Mouse (Mus musculus) intestine, embryonic 14.5 days (tissue): ENCODE results near the gene Cdx2. TPM values are rescaled to one million over a fixed set of nuclear protein-coding genes. Genes with fewer than 3 reads are reported as not detected.

ENCODE experiments used
- ATAC-seq: fragments of 200-750 bp; cut with Nextera tagmentation; replicated peaks from 2 replicates; pipeline ENCODE4 v1.8.0; 2017; ENCODE audit warnings: low read depth, moderate number of reproducible peaks, moderate TSS enrichment, moderate library complexity; ENCODE audit not compliant: low FRiP score, low TSS enrichment
- DNase-seq: peaks from one replicate; pipeline ENCODE4 v3.0.0-alpha.2; 2018; ENCODE audit warnings: low spot score
- H3K27ac ChIP-seq: fragments of 300-500 bp; sonication (generic); 2 replicates; pipeline ENCODE4 v1.5.1; 2014; ENCODE audit warnings: low read depth, mild to moderate bottlenecking, control low read depth
- H3K27me3 ChIP-seq: fragments of 300-500 bp; sonication (generic); replicated peaks from 2 replicates; pipeline ENCODE4 v1.6.1; 2014; ENCODE audit warnings: low read length, control low read depth; ENCODE audit not compliant: control insufficient read depth, insufficient read depth
- H3K36me3 ChIP-seq: fragments of 300-500 bp; sonication (generic); 2 replicates; pipeline ENCODE4 v1.6.1; 2014; ENCODE audit warnings: low read length, control low read depth; ENCODE audit not compliant: control insufficient read depth, insufficient read depth
- H3K4me1 ChIP-seq: fragments of 300-500 bp; sonication (generic); replicated peaks from 2 replicates; pipeline ENCODE4 v1.6.1; 2014; ENCODE audit warnings: low read length, control low read depth, mixed read lengths; ENCODE audit not compliant: control insufficient read depth, insufficient read depth
- H3K4me2 ChIP-seq: fragments of 300-500 bp; sonication (generic); 2 replicates; pipeline ENCODE4 v1.6.1; 2014; ENCODE audit warnings: low read length
- H3K4me3 ChIP-seq: fragments of 300-500 bp; sonication (generic); 2 replicates; pipeline ENCODE4 v1.5.1; 2014; ENCODE audit warnings: low read depth, low read length, control low read depth, mixed read lengths
- H3K9ac ChIP-seq: fragments of 300-500 bp; sonication (generic); 2 replicates; pipeline ENCODE4 v1.6.1; 2014; ENCODE audit warnings: mild to moderate bottlenecking, low read length
- H3K9me3 ChIP-seq: fragments of 300-500 bp; sonication (generic); 2 replicates; pipeline ENCODE4 v1.6.1; 2016; ENCODE audit warnings: low read length, control low read depth; ENCODE audit not compliant: control insufficient read depth
- WGBS: fragments of 180-500 bp; shearing (Covaris S2); extraction: QIAGEN DNeasy Blood & Tissue Kit; methylation state at CpG from one replicate; pipeline ENCODE4 v1.1.7; 2014; 5-methylcytosine and 5-hydroxymethylcytosine counted together
- polyA plus RNA-seq: library from polyadenylated mRNA; unstranded; fragments of >200 nt; fragmentation: Nextera tagmentation; extraction: Ambion mirVana; gene quantifications from 2 replicates; pipeline ENCODE4 v1.2.1, GENCODE M21; 2014

The Cdx2 gene
- polyA plus RNA-seq, 1 experiment from 2014 or later, result 30.2 TPM

DNA sequence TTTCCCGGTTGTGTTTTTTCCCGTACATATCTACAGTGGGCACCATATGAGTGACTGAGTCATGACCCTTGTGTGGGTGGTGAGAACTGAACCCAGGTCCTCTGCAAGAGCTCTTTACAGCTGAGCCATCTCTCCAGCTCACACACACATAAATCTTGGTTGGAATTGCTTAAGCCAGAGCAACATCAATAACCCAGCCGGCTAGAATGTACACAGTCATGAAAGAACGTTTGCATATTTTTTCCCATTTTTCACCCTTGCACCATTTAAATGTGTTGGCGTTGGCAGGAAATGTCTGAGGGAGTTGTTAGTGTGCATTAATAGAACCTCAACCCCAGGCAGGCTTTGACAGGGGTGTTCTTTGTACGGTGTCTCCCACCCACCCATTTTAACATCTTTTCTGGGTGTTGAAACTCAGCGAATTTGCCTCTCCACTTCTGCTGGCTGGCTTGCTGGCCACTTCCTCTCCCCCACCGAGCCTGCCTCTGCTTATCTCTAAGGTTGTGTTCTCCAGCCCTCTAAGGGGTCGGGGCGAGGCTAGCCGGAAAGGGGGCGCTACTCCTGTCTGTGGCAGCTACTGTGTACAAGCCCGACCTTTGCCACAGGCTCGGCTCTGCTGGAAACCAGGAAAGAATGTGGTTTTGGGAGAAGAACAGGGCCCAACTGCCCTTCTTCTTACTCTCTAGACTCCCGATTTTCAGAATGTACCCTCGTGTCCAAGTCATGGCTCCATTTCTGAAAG lies 15.1 kb downstream of the Cdx2 start:
- no peaks in the 10 kb centered on the region; the same call in 1 of the 2 replicates for H3K4me1 ChIP-seq
- H3K9ac ChIP-seq, result no peak overlapping the region
- no peaks in the 10 kb centered on the region for H3K9me3 ChIP-seq
- peaks cover 35% of the 10 kb centered on the region for H3K27me3 ChIP-seq
- peak overlapping the region; percentile 4; the same call in 1 of the 2 replicates for H3K4me2 ChIP-seq
- 27% methylated on average over 16 of the region's 16 CpGs for WGBS
- no peak overlapping the region for H3K4me3 ChIP-seq
- H3K27ac ChIP-seq, result peak overlapping the region; percentile 54
- H3K36me3 ChIP-seq, result no peaks in the 10 kb centered on the region
- ATAC-seq (0 out of 2 replicates have a peak, but pooled peaks have one; percentile 5), DNase-seq (no peak)

DNA sequence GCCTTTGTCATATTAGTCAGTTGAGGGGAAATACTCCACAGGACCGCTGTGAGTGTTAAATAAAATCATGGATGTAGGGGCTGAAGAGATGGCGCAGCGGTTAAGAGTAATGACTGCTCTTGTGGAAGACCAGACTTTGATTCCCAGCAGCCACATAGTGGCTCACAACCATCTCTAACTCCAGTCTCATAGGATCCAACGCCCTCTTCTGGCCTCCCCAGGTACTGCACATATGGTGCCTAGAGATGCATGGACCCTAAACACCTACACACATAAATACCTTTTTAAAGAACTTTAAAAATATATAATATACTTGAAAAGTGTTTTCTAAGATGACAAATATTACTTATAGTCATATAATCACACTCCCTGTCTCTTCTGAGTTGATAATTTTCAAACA lies 22.7 kb downstream of the Cdx2 start:
- 73% methylated on average over 4 of the region's 4 CpGs for WGBS
- no peak overlapping the region for H3K4me3 ChIP-seq
- ATAC-seq, result no peak

DNA sequence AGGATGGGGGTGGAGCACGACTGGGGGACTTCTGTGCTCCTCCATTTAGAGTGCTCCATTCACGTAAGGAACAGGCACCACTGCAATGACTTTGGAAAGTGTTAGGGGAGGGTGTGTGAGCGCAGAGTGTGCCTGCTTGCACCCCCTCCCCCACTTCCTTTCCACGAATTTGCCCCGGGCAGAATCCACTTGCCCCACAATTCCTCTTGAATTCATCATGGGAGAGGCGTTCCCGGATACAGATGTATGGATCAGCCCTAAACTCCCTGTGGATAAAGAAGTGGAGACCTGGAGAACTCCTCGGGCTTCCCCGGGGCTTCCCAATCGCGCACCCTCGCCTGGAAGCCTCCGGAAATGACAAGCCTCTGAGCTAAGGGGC lies 29.5 kb downstream of the Cdx2 start:
- no peak overlapping the region for H3K4me3 ChIP-seq
- H3K4me1 ChIP-seq, result no peaks in the 10 kb centered on the region
- WGBS, result 3% methylated on average over 13 of the region's 13 CpGs
- H3K27me3 ChIP-seq, result peaks cover 92% of the 10 kb centered on the region
- H3K27ac ChIP-seq, result no peak overlapping the region
- H3K4me2 ChIP-seq, result no peak overlapping the region
- no peaks in the 10 kb centered on the region for H3K36me3 ChIP-seq
- no peak for DNase-seq
- no peak overlapping the region for H3K9ac ChIP-seq
- H3K9me3 ChIP-seq, result no peaks in the 10 kb centered on the region; the same call in 1 of the 2 replicates
- no peak for ATAC-seq

More for the DNA sequence above, 22.7 kb downstream of the Cdx2 start:
- no peak overlapping the region for H3K27ac ChIP-seq
- DNase-seq, result no peak
- no peaks in the 10 kb centered on the region for H3K9me3 ChIP-seq
- no peaks in the 10 kb centered on the region for H3K4me1 ChIP-seq
- peaks cover 24% of the 10 kb centered on the region for H3K27me3 ChIP-seq
- no peak overlapping the region for H3K9ac ChIP-seq
- H3K36me3 ChIP-seq, result no peaks in the 10 kb centered on the region
- no peak overlapping the region for H3K4me2 ChIP-seq

DNA sequence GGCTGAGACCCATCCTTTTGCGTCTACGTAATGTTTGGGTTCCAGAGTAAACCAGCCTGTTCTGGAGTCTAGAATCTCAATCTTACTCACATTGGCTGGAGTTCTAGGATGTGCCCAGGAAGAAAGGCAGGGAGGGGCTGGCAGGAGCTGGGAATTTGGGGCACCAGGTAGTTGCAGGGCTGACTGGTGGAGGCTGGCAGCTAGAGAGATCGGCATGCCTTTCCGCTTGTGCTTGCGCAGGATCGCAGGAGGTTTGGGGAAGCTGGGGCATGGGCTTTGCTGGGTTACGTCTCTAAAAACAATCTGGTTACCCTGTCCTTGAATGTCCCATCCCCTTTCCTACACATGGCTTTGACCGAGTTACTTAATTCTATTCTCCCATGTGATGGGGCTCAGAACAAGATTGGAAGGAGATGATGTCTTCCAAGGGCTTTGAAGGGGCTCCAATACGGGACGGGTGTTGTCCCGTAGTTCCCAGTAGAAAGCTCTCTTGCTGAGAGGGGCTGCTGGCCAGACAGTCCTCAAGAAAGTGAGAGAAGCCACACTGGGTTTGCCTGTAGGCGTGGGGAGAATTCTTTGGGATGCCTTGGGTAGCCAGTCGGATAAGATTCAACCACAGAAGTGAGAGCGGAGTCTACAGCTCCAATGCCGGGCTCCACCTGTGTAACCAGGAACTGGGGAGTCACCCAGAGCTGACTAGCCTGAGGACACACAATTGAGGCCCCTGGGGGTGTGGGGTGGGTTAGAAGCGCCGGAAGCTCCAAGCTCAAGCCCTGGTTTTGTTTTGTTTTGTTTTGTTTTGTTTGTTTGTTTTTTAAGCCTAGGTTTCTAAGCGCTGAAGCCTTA lies 30.1 kb downstream of the Cdx2 start:
- H3K27me3 ChIP-seq, result peaks cover 98% of the 10 kb centered on the region
- H3K4me3 ChIP-seq, result no peak overlapping the region
- no peaks in the 10 kb centered on the region for H3K4me1 ChIP-seq
- DNase-seq, result no peak
- ATAC-seq, result no peak
- H3K9ac ChIP-seq, result no peak overlapping the region
- H3K36me3 ChIP-seq, result no peaks in the 10 kb centered on the region
- 3% methylated on average over 18 of the region's 18 CpGs for WGBS
- no peak overlapping the region for H3K4me2 ChIP-seq
- no peak overlapping the region for H3K27ac ChIP-seq
- no peaks in the 10 kb centered on the region; the same call in 1 of the 2 replicates for H3K9me3 ChIP-seq

DNA sequence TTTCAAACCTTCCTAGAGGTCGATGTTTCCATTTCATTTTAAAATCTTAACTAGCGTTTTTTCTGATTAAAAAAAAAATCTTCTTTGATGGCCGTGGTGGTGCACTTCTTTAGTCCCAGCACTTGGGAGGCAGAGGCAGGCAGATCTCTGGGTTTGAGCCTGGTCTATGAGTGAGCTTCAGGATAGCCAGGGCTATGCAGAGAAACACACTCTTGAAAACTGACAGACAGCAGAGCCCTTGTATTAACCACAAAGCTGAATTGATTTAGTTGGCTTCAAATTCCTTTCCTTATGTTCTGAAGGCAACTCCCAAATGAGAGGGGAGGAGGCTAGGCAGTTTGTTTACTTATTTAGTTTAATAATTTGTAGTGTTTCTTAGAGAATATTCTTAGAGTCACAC lies 31.3 kb downstream of the Cdx2 start:
- DNase-seq (no peak), ATAC-seq (no peak)
- H3K9ac ChIP-seq, result no peak overlapping the region
- H3K27ac ChIP-seq, result no peak overlapping the region
- peaks cover 100% of the 10 kb centered on the region for H3K27me3 ChIP-seq
- H3K4me3 ChIP-seq, result no peak overlapping the region
- H3K4me1 ChIP-seq, result no peaks in the 10 kb centered on the region
- 19% methylated on average over 3 of the region's 3 CpGs for WGBS
- H3K36me3 ChIP-seq, result no peaks in the 10 kb centered on the region
- no peak overlapping the region for H3K4me2 ChIP-seq
- H3K9me3 ChIP-seq, result no peaks in the 10 kb centered on the region; the same call in 1 of the 2 replicates

DNA sequence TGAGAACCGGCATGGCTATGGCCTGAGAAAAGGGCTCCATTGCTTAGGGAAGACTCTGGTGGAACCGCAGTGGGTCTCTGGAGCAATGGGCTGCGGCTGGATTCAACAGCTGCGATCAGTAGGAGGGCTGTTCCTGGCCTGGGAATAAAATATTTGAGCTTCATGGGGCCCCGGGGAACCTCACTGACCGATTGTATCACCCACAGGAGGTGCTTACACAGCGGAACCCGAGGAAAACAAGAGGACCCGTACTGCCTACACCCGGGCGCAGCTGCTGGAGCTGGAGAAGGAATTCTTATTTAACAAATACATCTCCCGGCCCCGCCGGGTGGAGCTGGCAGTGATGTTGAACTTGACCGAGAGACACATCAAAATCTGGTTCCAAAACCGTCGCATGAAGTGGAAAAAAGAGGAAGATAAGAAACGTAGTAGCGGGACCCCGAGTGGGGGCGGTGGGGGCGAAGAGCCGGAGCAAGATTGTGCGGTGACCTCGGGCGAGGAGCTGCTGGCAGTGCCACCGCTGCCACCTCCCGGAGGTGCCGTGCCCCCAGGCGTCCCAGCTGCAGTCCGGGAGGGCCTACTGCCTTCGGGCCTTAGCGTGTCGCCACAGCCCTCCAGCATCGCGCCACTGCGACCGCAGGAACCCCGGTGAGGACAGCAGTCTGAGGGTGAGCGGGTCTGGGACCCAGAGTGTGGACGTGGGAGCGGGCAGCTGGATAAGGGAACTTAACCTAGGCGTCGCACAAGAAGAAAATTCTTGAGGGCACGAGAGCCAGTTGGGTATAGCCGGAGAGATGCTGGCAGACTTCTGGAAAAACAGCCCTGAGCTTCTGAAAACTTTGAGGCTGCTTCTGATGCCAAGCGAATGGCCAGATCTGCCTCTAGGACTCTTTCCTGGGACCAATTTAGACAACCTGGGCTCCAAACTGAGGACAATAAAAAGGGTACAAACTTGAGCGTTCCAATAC lies 32.6 kb downstream of the Cdx2 start:
- Histone ChIP-seq H3K9ac (no peak overlapping the region), H3K4me3 (no peak overlapping the region)
- 4% methylated on average over 48 of the region's 48 CpGs for WGBS

DNA sequence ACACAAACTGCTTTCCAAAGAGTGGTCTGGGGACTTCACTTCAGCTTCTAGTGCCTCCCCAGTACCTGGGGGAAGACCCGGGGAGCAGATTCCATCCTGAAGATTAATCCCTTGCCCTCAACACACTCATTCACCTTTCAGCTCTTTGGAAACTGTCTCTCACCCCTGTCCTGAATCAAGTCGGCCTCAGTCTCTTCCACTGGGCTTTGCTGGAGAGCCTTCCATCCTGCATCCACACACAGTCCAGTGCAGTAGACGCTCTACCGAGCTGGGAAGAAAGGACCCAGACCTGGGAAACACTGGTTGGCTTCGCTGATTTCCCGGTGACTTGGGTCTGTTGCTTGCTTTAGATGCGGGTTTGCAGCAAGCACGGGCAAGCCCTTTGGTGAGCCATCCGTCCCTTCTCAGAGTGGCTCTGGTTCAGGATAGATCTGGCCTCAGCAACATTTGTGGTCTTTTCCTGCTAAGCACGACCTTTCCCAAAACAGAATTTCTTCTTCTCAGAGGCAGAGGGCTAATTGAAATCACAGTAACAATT lies 34.2 kb downstream of the Cdx2 start:
- no peak for ATAC-seq
- DNase-seq, result no peak
- WGBS, result 4% methylated on average over 10 of the region's 10 CpGs
- peaks cover 100% of the 10 kb centered on the region for H3K27me3 ChIP-seq
- no peak overlapping the region for H3K4me2 ChIP-seq
- H3K9ac ChIP-seq, result no peak overlapping the region
- no peaks in the 10 kb centered on the region for H3K36me3 ChIP-seq
- no peak overlapping the region for H3K4me3 ChIP-seq
- no peaks in the 10 kb centered on the region; the same call in 1 of the 2 replicates for H3K9me3 ChIP-seq
- H3K4me1 ChIP-seq, result no peaks in the 10 kb centered on the region
- H3K27ac ChIP-seq, result no peak overlapping the region

More for the DNA sequence above, 32.6 kb downstream of the Cdx2 start:
- Histone ChIP-seq H3K27me3 (peaks cover 100% of the 10 kb centered on the region), H3K36me3 (no peaks in the 10 kb centered on the region), H3K4me1 (no peaks in the 10 kb centered on the region), H3K9me3 (no peaks in the 10 kb centered on the region; the same call in 1 of the 2 replicates), H3K27ac (no peak overlapping the region), H3K4me2 (no peak overlapping the region)
- DNase-seq, result no peak
- ATAC-seq, result no peak
